Mouse (Mus musculus): ENCODE data around the gene Colca2. TPM values are rescaled to one million over a fixed set of nuclear protein-coding genes. Genes with fewer than 3 reads are reported as not detected.

Gene Colca2
- total RNA-seq, 2 experiments from 2014 or later: 1.1 TPM; not detected in 1

GRCm38 (mm10) chr9:51272102-51272501 lies 6.3 kb downstream of the Colca2 start:
- no peak for DNase-seq

GRCm38 (mm10) chr9:51271073-51271472 lies 7.3 kb downstream of the Colca2 start:
- DNase-seq: no peak

DNA sequence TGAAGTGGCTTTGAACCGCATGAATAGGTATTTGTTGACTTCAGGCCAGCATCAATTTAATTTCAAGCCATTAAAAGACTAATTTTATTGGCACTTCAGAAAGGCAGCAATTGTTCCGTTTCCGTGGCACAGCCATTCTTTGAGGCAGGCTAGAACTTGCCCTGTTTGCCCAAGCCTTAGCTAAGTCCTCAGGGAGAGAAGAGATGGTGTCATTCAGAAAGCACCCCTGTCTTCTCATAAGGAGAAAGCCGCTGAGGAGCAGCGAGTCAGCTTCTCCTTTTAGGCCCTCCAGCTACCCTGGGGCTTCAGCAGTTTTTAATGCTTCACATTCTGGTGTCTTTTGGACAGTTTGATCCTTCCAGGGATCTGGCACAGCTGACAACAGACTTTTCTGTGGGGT lies 9.5 kb downstream of the Colca2 start:
- no peak for DNase-seq

DNA sequence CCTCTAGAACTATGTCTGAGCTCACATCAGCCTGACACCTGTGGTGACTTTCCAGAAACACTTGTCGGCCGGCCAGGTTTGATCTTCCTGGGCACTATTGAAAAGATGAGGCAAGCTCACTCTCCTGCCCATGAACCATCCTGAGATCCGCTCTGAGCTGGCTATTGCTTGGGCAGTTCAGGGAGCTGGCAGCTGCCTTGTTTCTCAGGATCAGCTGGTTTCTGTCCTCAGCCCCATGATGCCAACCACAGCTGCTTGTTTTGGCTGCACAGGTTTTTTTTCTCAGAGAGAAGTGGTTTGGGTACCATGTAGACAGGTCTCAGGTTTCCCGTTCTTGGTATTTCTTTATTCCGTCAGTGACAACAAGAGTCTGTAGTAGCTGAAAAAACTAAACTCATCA lies 19.9 kb downstream of the Colca2 start:
- DNase-seq: no peak

GRCm38 (mm10) chr9:51256780-51257502 lies 21.4 kb downstream of the Colca2 start:
- no peak for DNase-seq

DNA sequence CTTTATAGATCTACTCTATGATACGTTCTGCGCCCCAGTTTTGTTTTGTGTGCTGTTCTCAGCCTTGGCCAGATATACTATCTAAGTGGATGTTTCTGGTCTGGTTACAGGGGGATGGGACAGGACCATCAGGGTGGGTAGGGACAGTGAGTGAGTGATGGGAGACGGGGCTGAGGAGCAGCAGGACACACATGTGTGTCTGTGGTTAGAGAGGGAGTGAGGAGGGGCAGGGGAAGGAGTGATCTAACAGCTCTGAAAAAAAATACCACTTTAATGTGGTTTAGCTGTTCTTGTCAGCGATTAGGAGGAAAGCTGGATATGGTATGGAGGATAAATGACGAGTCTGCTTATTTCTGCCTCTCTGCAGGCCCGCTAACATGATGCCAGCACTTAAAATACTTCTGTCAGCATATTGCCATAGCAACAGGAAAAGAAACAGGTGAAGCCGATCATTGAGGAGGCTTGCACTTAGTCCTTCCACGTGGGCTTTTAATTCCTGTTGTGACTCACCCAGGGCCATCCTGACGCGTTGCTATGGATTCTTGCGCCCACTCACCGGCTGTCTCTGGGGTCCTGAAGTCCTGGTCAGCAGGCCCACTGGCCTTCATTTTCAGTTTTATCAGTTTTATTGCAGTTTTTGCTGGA lies 39.5 kb downstream of the Colca2 start:
- DNase-seq: no peak

- DNase-seq: no peak
These were observed 46.2 kb downstream of the Colca2 start for GRCm38 (mm10) chr9:51232163-51232562.

DNA sequence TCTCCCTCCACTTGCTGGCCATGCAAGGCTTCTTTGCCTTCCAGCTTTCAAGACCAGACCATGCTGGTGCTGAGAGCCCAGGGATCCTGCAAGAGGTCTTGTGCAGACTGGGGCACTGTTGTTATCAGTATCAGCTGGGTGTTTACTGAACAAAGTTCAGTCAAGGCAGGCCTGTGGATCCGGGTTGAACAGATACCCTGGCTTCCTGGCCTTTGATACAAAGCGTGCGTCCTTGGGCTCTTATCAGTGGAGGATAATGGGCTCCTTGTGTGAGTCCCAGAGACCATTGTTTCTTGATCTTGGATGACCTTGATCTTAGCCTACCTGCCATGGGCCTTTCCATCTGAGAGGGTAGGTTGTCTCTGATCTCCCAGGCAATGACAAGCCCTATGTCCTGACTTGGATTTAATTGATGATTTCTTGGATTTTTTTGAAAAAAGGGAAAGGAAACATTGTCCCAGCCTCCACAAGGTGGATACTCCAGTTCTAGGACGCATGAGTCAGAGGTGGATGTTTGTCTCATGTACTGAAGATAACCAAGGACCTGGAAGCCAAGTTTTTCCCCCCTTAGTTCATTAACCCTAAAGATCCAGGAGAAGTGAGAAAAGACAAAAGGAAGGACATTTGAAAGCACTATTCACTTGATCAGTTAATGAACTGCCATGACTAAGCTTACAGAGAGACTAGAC lies 47.5 kb downstream of the Colca2 start:
- no peak for DNase-seq

DNA sequence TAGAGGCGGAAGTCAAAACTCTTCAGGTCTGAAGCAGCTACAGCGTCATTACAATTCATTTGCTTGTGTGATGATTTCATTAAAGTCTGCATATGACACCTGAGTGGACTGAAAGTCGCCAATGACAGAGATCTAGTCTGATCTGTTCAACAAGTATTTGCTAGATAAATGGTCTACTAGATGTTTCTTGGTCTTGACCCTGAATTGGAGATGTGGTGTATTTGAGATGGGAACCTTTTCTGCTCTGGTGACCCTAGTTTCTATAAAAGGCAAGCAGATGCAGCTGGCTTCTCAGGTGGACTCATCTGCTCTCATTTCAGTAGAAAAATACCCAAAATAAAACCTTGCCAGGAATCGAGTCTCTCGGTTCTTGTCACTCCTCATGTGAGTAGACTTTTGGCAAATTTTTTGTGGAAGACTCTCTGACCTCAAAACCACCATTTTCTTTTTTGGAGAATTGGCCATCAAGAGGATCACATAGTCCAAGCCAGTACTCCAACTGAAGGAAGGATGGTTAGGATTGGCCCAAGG lies 52.7 kb downstream of the Colca2 start:
- no peak for DNase-seq

Other genes starting within 250 kb of the Colca2 start
- not detected for gene Btg4, start 217.7 kb downstream of the Colca2 start, total RNA-seq (2021)
- 1 to 10 TPM in 1 of 2 experiments, under 1 TPM in 1; 0.64 to 2.8 TPM for gene Layn, start 201.5 kb downstream of the Colca2 start, total RNA-seq (2021)
- not detected for gene 4833427G06Rik, start 176.5 kb downstream of the Colca2 start, total RNA-seq (2021)
- gene Gm32742, start 113.1 kb downstream of the Colca2 start, total RNA-seq (2021): not detected
- gene Pou2af1, start 64.9 kb downstream of the Colca2 start, total RNA-seq (2021): under 1 TPM in 1 of 2 experiments, not detected in 1; 0.13 TPM
- not detected for gene 1810046K07Rik, start 50.3 kb upstream of the Colca2 start, total RNA-seq (2021)